Mouse (Mus musculus) heart, adult 2 months (tissue): ENCODE measurements at regions not wholly inside any gene's neighbourhood (a gene's known extent, or its start where the extent isn't known, plus 50 kb on each side); places are given as distances from the start of the nearest gene placed in this dataset.

Experiments used
- DNase-seq, 2 experiments: peaks; one replicate each; pipeline ENCODE4 v3.0.0; 2021
- H3K27ac ChIP-seq: fragments of 200-600 bp; 2 replicates; pipeline ENCODE4 v1.8.1; 2022
- H3K27me3 ChIP-seq: fragments of 200-500 bp; 2 replicates; pipeline ENCODE4 v1.6.1; 2012; ENCODE audit warnings: mild to moderate bottlenecking, low read length, inconsistent platforms, mixed read lengths; ENCODE audit not compliant: control insufficient read depth, insufficient read depth
- H3K36me3 ChIP-seq: fragments of 200-500 bp; 2 replicates; pipeline ENCODE4 v1.6.1; 2012; ENCODE audit warnings: low read length, inconsistent platforms; ENCODE audit not compliant: control insufficient read depth, insufficient read depth
- H3K4me1 ChIP-seq: fragments of 200-500 bp; 2 replicates; pipeline ENCODE4 v1.6.1; 2011; ENCODE audit warnings: low read length; ENCODE audit not compliant: control insufficient read depth, insufficient read depth
- H3K4me3 ChIP-seq: fragments of 200-600 bp; 2 replicates; pipeline ENCODE4 v1.8.1; 2022
- H3K79me2 ChIP-seq: fragments of 200-500 bp; replicated peaks from 2 replicates; pipeline ENCODE4 v1.6.1; 2012; ENCODE audit warnings: mild to moderate bottlenecking, inconsistent platforms, low read length, moderate library complexity, mixed read lengths; ENCODE audit not compliant: control insufficient read depth, insufficient read depth
- H3K9ac ChIP-seq: fragments of 200-500 bp; 2 replicates; pipeline ENCODE4 v1.6.1; 2012; ENCODE audit warnings: low read depth, mild to moderate bottlenecking, control low read depth, inconsistent platforms, low read length, mixed read lengths
- CTCF ChIP-seq: fragments of 200-600 bp; IDR thresholded peaks from 2 replicates; pipeline ENCODE4 v1.8.1; 2022; ENCODE audit warnings: antibody characterized with exemption, mild to moderate bottlenecking, moderate library complexity
- EP300 ChIP-seq: fragments of 200-500 bp; IDR thresholded peaks from 2 replicates; pipeline ENCODE4 v1.6.1; 2011; ENCODE audit warnings: low read depth, low read length, control low read depth; ENCODE audit not compliant: insufficient read depth
- POLR2A ChIP-seq: fragments of 200-500 bp; IDR thresholded peaks from 2 replicates; pipeline ENCODE4 v1.6.1; 2011; ENCODE audit warnings: mild to moderate bottlenecking, low read depth, low read length, control low read depth; ENCODE audit not compliant: insufficient read depth
- WGBS: fragments of 180-500 bp; shearing (Covaris S2); methylation state at CpG from one replicate; pipeline ENCODE4 v1.1.7; 2018; 5-methylcytosine and 5-hydroxymethylcytosine counted together
- intact Hi-C: fragments of 180-260 bp; cut with DNase I; formaldehyde crosslinking; loops from one replicate; pipeline ENCODE4 v1.15.1; 2025

DNA sequence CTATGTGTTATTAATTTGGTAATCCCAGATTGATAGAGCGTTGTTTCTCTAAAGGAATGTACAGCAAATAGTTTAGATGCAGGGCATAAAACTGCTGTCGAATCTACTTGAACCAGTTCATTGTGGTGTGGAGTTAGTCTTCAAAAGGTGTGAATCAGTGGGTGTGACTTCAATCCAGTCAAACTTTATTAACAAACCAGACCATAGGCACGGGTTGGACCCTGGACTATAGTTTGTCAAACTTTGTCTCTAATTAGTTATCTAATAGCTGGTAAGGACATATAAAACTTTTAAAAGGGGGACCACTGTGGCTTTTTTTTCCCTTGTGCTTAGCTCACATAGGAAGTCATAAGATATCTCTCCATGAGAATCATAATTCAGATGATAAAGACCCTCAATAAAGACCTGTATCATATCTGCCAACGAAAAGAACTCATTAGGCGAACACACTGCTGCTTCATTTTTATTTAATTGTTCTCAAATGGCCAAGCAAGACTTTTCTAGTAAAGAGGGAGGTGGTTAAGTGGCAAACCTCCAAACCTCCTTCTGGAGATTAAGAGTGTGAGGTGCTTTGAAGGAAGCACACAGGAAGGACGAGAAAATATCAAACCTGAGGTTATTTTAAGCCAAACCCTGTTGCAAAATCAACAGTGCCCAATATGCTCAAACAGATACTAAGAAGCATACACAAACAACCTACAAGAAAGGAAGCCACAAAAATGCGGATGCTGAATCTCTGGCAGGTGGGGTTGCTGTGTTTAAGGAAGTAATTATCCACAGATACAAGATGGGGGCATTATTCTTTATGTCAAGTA, 379.3 kb upstream of the Mmadhc start:
- H3K4me3 ChIP-seq = no peak overlapping the region
- no peaks in the 10 kb centered on the region for H3K79me2 ChIP-seq
- TF ChIP-seq EP300 = no peak
- TF ChIP-seq POLR2A = no peak
- TF ChIP-seq CTCF = no peak
- H3K9ac ChIP-seq = no peak overlapping the region
- no peak for DNase-seq
- H3K4me1 ChIP-seq = peaks cover 7% of the 10 kb centered on the region
- WGBS = 83% methylated on average over 7 of the region's 7 CpGs
- intact Hi-C loops = no loop called here
- H3K36me3 ChIP-seq = no peaks in the 10 kb centered on the region
- no peaks in the 10 kb centered on the region for H3K27me3 ChIP-seq
- no peak overlapping the region for H3K27ac ChIP-seq

DNA sequence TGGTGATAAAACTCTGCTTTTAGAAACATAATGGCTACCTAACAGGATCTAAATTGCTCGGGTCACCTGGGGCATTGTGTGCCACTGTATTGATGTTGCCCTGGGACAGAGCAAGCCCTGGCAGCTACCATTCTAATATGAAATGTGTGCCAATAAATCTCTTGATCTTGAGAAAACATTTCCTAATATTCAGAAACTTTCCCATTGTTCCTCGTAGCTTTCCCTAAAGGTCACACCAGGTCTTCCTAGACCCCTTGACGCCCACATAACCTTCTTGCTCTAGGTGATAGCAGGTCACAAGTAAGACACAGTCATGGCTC, 378.2 kb upstream of the Mmadhc start:
- Histone ChIP-seq H3K4me3 (no peak overlapping the region), H3K4me1 (peaks cover 7% of the 10 kb centered on the region), H3K79me2 (no peaks in the 10 kb centered on the region), H3K9ac (no peak overlapping the region), H3K27me3 (no peaks in the 10 kb centered on the region), H3K36me3 (no peaks in the 10 kb centered on the region), H3K27ac (peak overlapping the region; percentile 15; the same call in 1 of the 2 replicates)
- 49% methylated on average over 3 of the region's 3 CpGs for WGBS
- intact Hi-C loops = no loop called here
- TF ChIP-seq POLR2A = no peak
- TF ChIP-seq CTCF = no peak
- no peak for TF ChIP-seq EP300
- DNase-seq = no peak

DNA sequence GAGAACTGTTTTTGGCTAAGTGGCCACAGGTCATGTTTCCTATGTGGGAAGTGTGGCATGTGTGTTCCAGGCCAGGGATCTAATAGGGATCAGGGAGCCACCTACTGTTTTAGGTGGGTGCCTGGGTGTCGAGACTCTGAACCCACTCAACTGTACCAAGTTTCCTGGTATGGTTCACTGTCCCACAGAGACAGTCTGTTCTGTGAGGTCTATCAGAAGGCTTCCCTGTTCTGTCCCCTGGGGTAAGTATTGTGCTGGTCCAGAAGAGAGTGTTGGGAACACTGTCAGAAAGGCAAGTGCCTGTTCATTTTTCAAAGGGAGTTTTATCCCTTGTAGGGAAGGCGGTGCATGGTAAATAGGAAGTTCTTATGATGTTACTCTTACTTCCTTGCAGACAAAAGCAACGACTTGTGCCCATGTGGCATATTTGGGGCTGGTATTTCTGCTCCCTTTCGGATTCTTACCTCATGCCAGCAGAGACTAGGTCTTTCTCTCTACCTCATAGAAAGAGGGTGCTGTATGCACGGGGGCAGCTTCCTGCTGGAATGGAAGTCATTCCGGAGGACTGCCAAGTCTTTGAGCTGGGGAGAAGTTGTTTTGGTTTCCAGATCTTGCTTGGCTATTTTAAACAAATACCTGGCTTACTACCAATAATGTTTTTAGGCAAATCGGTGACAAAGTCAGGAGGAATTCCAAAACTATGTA, 377.7 kb upstream of the Mmadhc start:
- Histone ChIP-seq H3K79me2 (no peaks in the 10 kb centered on the region), H3K36me3 (no peaks in the 10 kb centered on the region), H3K27me3 (no peaks in the 10 kb centered on the region), H3K27ac (peak overlapping the region; percentile 18; the same call in 1 of the 2 replicates), H3K4me1 (peaks cover 7% of the 10 kb centered on the region), H3K4me3 (no peak overlapping the region), H3K9ac (no peak overlapping the region)
- 40% methylated on average over 7 of the region's 7 CpGs for whole genome bisulfite sequencing
- 0 out of 2 replicates have a peak, but pooled peaks have one; percentile 5 for TF ChIP-seq CTCF
- TF ChIP-seq EP300 = no peak
- peak in 1 of 2 experiments; percentile 43 for DNase-seq
- intact Hi-C loops = no loop called here

DNA sequence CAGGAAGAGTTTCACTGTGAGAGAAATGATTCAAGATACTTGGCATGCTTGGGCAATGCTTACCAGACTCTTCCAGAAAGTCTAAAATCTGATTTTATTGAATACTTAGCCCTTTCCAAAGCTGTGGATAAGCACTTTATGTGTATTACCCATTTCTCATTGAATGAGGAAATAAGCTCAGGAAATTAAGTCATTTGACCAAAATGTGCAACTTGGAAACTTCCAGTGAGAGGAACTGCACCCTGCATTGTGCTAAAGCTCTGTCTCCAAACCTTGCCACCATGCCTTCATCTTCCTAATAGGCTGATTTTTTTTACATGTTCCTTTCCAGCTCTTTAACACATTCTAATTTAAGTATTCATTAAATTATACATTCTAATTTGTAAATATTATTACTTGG, 372.7 kb upstream of the Mmadhc start:
- TF ChIP-seq EP300 = no peak
- TF ChIP-seq CTCF = no peak
- no peak for TF ChIP-seq POLR2A
- no peaks in the 10 kb centered on the region for H3K36me3 ChIP-seq
- no peak for DNase-seq
- H3K27me3 ChIP-seq = no peaks in the 10 kb centered on the region
- intact Hi-C loops = no loop called here
- H3K4me3 ChIP-seq = no peak overlapping the region
- H3K9ac ChIP-seq = no peak overlapping the region
- no peaks in the 10 kb centered on the region for H3K79me2 ChIP-seq
- no peak overlapping the region; the same call in 1 of the 2 replicates for H3K27ac ChIP-seq
- H3K4me1 ChIP-seq = peaks cover 3% of the 10 kb centered on the region; the same call in 1 of the 2 replicates

DNA sequence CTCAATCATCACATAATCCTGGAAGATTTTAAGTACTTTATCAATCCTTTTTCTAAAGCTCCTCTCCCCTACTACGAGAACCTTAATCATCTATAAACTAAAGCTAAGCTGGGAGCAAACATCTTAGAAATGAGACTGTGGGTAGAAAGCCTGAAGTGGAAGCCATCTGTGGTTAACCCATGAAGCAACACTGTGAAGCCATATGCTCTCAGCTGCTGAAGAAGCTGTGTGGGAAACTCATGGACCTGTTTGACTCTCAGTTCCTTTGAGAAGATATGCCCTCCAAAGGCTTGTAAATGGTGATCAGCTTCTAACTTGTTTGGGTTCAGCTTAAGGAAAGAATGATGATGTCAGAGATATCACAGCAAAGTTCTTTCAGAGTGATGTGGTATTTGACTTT, 372.2 kb upstream of the Mmadhc start:
- DNase-seq = no peak
- TF ChIP-seq CTCF = no peak
- no peak for TF ChIP-seq EP300
- no peak for TF ChIP-seq POLR2A
- intact Hi-C loops = no loop called here
- H3K4me1 ChIP-seq = no peaks in the 10 kb centered on the region; the same call in 1 of the 2 replicates
- no peak overlapping the region for H3K9ac ChIP-seq
- 89% methylated on average over 1 of the region's 1 CpGs for WGBS
- H3K27ac ChIP-seq = no peak overlapping the region
- no peaks in the 10 kb centered on the region for H3K27me3 ChIP-seq
- no peak overlapping the region for H3K4me3 ChIP-seq
- no peaks in the 10 kb centered on the region for H3K79me2 ChIP-seq
- H3K36me3 ChIP-seq = no peaks in the 10 kb centered on the region

DNA sequence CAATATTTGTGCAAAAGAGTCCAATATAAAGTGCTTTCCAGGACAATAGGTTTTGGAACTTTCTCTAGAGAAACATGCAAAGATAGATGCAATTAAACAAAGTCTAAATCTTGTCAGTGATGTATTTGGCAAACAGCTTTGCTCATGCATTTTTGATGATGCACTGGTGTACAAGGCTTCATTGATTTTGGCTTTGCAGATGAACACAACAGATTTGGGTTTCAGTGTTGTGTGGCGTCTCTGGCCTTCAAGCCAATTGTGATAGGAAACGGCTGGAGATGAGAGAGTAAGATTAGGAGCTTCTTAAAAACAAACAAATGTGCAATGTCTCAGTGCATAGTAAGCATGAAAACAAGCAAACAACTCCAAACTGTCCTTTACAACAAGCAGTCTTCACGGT, 370.6 kb upstream of the Mmadhc start:
- Histone ChIP-seq H3K9ac (no peak overlapping the region), H3K4me3 (no peak overlapping the region), H3K27ac (no peak overlapping the region), H3K27me3 (no peaks in the 10 kb centered on the region), H3K79me2 (no peaks in the 10 kb centered on the region), H3K36me3 (no peaks in the 10 kb centered on the region), H3K4me1 (no peaks in the 10 kb centered on the region)
- WGBS = 52% methylated on average over 3 of the region's 3 CpGs
- intact Hi-C loops = no loop called here
- DNase-seq = no peak
- TF ChIP-seq POLR2A (no peak), EP300 (no peak), CTCF (no peak)
